Mouse (Mus musculus) CH12.LX (cell line): ENCODE measurements around the gene Mansc4. TPM values are rescaled to one million over a fixed set of nuclear protein-coding genes. Genes with fewer than 3 reads are reported as not detected.

Experiments used
- DNase-seq: peaks from one replicate; pipeline ENCODE4 v3.0.0-alpha.2; 2013; ENCODE audit errors: extremely low read depth
- H3K27ac ChIP-seq: 2 replicates; pipeline ENCODE4 v1.5.1; 2012; ENCODE audit warnings: low read depth, mild to moderate bottlenecking, control low read depth, moderate library complexity; ENCODE audit not compliant: insufficient read depth
- H3K27me3 ChIP-seq: replicated peaks from 2 replicates; pipeline ENCODE3; 2012; ENCODE audit warnings: inconsistent platforms
- H3K36me3 ChIP-seq, 2 experiments: replicated peaks in 1 of 2; 2 replicates each; pipeline versions ENCODE3 to v1.6.1; 2012; ENCODE audit warnings: inconsistent platforms in 1 of 2, low read length in 1 of 2, mild to moderate bottlenecking in 1 of 2, mixed read lengths in 1 of 2, moderate library complexity in 1 of 2; ENCODE audit not compliant: control insufficient read depth in 1 of 2, insufficient read depth in 1 of 2
- H3K4me1 ChIP-seq, 2 experiments: 2 replicates each; pipeline ENCODE4 v1.6.1; 2012; ENCODE audit warnings: inconsistent platforms in 1 of 2, moderate library complexity in 1 of 2; ENCODE audit not compliant: insufficient read depth in 2 of 2, control insufficient read depth in 1 of 2
- H3K4me2 ChIP-seq: 2 replicates; pipeline ENCODE4 v1.6.1; 2012; ENCODE audit warnings: low read depth, mild to moderate bottlenecking, control low read depth; ENCODE audit not compliant: poor library complexity, insufficient read depth, severe bottlenecking
- H3K4me3 ChIP-seq, 3 experiments: fragments of 150-350 bp in 1 of 3; sonication (generic) in 1 of 3; replicated peaks in 1 of 3; 2 replicates each; pipeline versions ENCODE3 to v1.5.1; 2011 to 2012; ENCODE audit warnings: low read depth in 2 of 3, low read length in 2 of 3, mild to moderate bottlenecking in 2 of 3, moderate library complexity in 2 of 3, control low read depth in 1 of 3, improper control_type of control experiment in 1 of 3, inconsistent platforms in 1 of 3, mixed read lengths in 1 of 3; ENCODE audit not compliant: poor library complexity in 1 of 3
- H3K79me2 ChIP-seq: replicated peaks from 2 replicates; pipeline ENCODE4 v1.6.1; 2012; ENCODE audit warnings: mild to moderate bottlenecking, moderate library complexity; ENCODE audit not compliant: control insufficient read depth, poor library complexity, insufficient read depth, severe bottlenecking; ENCODE audit errors: extremely low read depth
- H3K9ac ChIP-seq: 2 replicates; pipeline ENCODE4 v1.6.1; 2012; ENCODE audit warnings: low read depth, mild to moderate bottlenecking, control low read depth, moderate library complexity; ENCODE audit not compliant: insufficient read depth
- H3K9me3 ChIP-seq: replicated peaks from 2 replicates; pipeline ENCODE3; 2012; ENCODE audit warnings: low read length, inconsistent platforms, mixed read lengths
- BHLHE40 ChIP-seq: IDR thresholded peaks from 2 replicates; pipeline ENCODE4 v1.6.1; 2011; ENCODE audit warnings: mild to moderate bottlenecking, low read depth, low read length, improper control_type of control experiment
- CHD2 ChIP-seq: IDR thresholded peaks from 2 replicates; pipeline ENCODE4 v1.6.1; 2011; ENCODE audit warnings: low read length, improper control_type of control experiment
- CTCF ChIP-seq, 2 experiments: IDR thresholded peaks in 1 of 2; conservative IDR thresholded peaks in 1 of 2; 2 replicates each; pipeline ENCODE4 v1.5.1; 2011 to 2012; ENCODE audit warnings: low read depth in 2 of 2, low read length in 2 of 2, improper control_type of control experiment in 1 of 2, inconsistent platforms in 1 of 2, mild to moderate bottlenecking in 1 of 2, moderate library complexity in 1 of 2
- E2F4 ChIP-seq: IDR thresholded peaks from 2 replicates; pipeline ENCODE4 v1.6.1; 2011; ENCODE audit warnings: low read depth, low read length, improper control_type of control experiment; ENCODE audit not compliant: insufficient replicate concordance
- ELF1 ChIP-seq: IDR thresholded peaks from 2 replicates; pipeline ENCODE4 v1.6.1; 2014; ENCODE audit warnings: low read depth, mild to moderate bottlenecking, inconsistent platforms, low read length, improper control_type of control experiment
- ETS1 ChIP-seq: conservative IDR thresholded peaks from 2 replicates; pipeline ENCODE4 v1.6.1; 2012; ENCODE audit warnings: low read depth, mild to moderate bottlenecking, inconsistent platforms, low read length, improper control_type of control experiment, moderate library complexity
- GABPA ChIP-seq: IDR thresholded peaks from 2 replicates; pipeline ENCODE4 v1.6.1; 2012; ENCODE audit warnings: low read depth, low read length, improper control_type of control experiment, inconsistent platforms; ENCODE audit not compliant: insufficient replicate concordance
- HCFC1 ChIP-seq: IDR thresholded peaks from 2 replicates; pipeline ENCODE4 v1.6.1; 2012; ENCODE audit warnings: low read depth, mild to moderate bottlenecking, inconsistent platforms, low read length, improper control_type of control experiment
- IRF4 ChIP-seq: IDR thresholded peaks from 2 replicates; pipeline ENCODE4 v1.6.1; 2014; ENCODE audit warnings: low read depth, mild to moderate bottlenecking, inconsistent platforms, low read length, improper control_type of control experiment
- JUN ChIP-seq: IDR thresholded peaks from 2 replicates; pipeline ENCODE4 v1.6.1; 2011; ENCODE audit warnings: low read depth, mild to moderate bottlenecking, low read length, improper control_type of control experiment, moderate library complexity; ENCODE audit not compliant: insufficient read depth
- JUND ChIP-seq: conservative IDR thresholded peaks from 2 replicates; pipeline ENCODE4 v1.6.1; 2011; ENCODE audit warnings: low read depth, low read length, improper control_type of control experiment
- KAT2A ChIP-seq: IDR thresholded peaks from 2 replicates; pipeline ENCODE4 v1.6.1; 2012; ENCODE audit warnings: low read length, improper control_type of control experiment, inconsistent platforms; ENCODE audit not compliant: insufficient replicate concordance
- MAX ChIP-seq: IDR thresholded peaks from 2 replicates; pipeline ENCODE4 v1.6.1; 2011; ENCODE audit warnings: low read length, improper control_type of control experiment
- MAZ ChIP-seq: IDR thresholded peaks from 2 replicates; pipeline ENCODE4 v1.6.1; 2012; ENCODE audit warnings: low read depth, mild to moderate bottlenecking, inconsistent platforms, low read length, improper control_type of control experiment, moderate library complexity
- MEF2A ChIP-seq: IDR thresholded peaks from 2 replicates; pipeline ENCODE4 v1.6.1; 2014; ENCODE audit warnings: low read depth, mild to moderate bottlenecking, inconsistent platforms, low read length, improper control_type of control experiment, borderline replicate concordance
- MXI1 ChIP-seq: IDR thresholded peaks from 2 replicates; pipeline ENCODE4 v1.6.1; 2011; ENCODE audit warnings: mild to moderate bottlenecking, low read depth, low read length, improper control_type of control experiment
- NELFE ChIP-seq: IDR thresholded peaks from 2 replicates; pipeline ENCODE4 v1.6.1; 2011; ENCODE audit warnings: low read depth, low read length, improper control_type of control experiment
- NRF1 ChIP-seq: IDR thresholded peaks from 2 replicates; pipeline ENCODE4 v1.6.1; 2014; ENCODE audit warnings: low read depth, mild to moderate bottlenecking, inconsistent platforms, low read length, improper control_type of control experiment, moderate library complexity
- PAX5 ChIP-seq: IDR thresholded peaks from 2 replicates; pipeline ENCODE4 v1.6.1; 2012; ENCODE audit warnings: low read length, inconsistent platforms, mixed read lengths
- POLR2A ChIP-seq: IDR thresholded peaks from 2 replicates; pipeline ENCODE4 v1.6.1; 2011; ENCODE audit warnings: low read depth, mild to moderate bottlenecking, improper control_type of control experiment, low read length
- RCOR1 ChIP-seq: conservative IDR thresholded peaks from 2 replicates; pipeline ENCODE4 v1.6.1; 2012; ENCODE audit warnings: low read depth, mild to moderate bottlenecking, inconsistent platforms, low read length, improper control_type of control experiment
- SIN3A ChIP-seq: IDR thresholded peaks from 2 replicates; pipeline ENCODE4 v1.6.1; 2012; ENCODE audit warnings: low read length, improper control_type of control experiment, inconsistent platforms
- SMC3 ChIP-seq: IDR thresholded peaks from 2 replicates; pipeline ENCODE4 v1.6.1; 2011; ENCODE audit warnings: low read depth, low read length, improper control_type of control experiment
- TBP ChIP-seq: conservative IDR thresholded peaks from 2 replicates; pipeline ENCODE4 v1.6.1; 2011; ENCODE audit warnings: low read depth, low read length, improper control_type of control experiment
- USF1 ChIP-seq: IDR thresholded peaks from 2 replicates; pipeline ENCODE4 v1.6.1; 2014; ENCODE audit warnings: low read depth, mild to moderate bottlenecking, inconsistent platforms, low read length, improper control_type of control experiment
- USF2 ChIP-seq: conservative IDR thresholded peaks from 2 replicates; pipeline ENCODE4 v1.6.1; 2011; ENCODE audit warnings: low read depth, low read length, improper control_type of control experiment
- ZC3H11A ChIP-seq: IDR thresholded peaks from 2 replicates; pipeline ENCODE4 v1.6.1; 2012; ENCODE audit warnings: low read depth, mild to moderate bottlenecking, inconsistent platforms, low read length, improper control_type of control experiment
- ZMIZ1 ChIP-seq: IDR thresholded peaks from 2 replicates; pipeline ENCODE4 v1.6.1; 2012; ENCODE audit warnings: low read depth, mild to moderate bottlenecking, inconsistent platforms, low read length, improper control_type of control experiment
- ZNF384 ChIP-seq: IDR thresholded peaks from 2 replicates; pipeline ENCODE4 v1.6.1; 2012; ENCODE audit warnings: low read depth, low read length, improper control_type of control experiment, inconsistent platforms
- dilution Hi-C: fragments of 300-500 bp; cut with MboI; formaldehyde crosslinking; loops from 2 replicates; pipeline ENCODE4 v1.14.3; 2020; ENCODE audit warnings: low sequenced_read_pairs; ENCODE audit not compliant: extremely low pct_unique_long_range_greater_than_20kb, extremely low pct_ligation_motif_present
- in situ Hi-C: fragments of 300-500 bp; cut with MboI; formaldehyde crosslinking; loops from 3 replicates; pipeline ENCODE4 v1.14.3; 2019; ENCODE audit warnings: low sequenced_read_pairs, low pct_ligation_motif_present, low pct_unique_long_range_greater_than_20kb, mixed read lengths
- polyA plus RNA-seq: library from polyadenylated mRNA; unstranded; fragments of >175 nt; gene quantifications from 2 replicates; pipeline ENCODE4 v1.2.1, GENCODE M21; 2012; ENCODE audit warnings: low read depth; ENCODE audit not compliant: insufficient read length
- total RNA-seq, 2 experiments: library from RNA; depleted of rRNA; stranded (reverse); fragments of 300-350 nt in 1 of 2; fragments of >200 nt in 1 of 2; gene quantifications; 2 replicates each; pipeline ENCODE4 v1.2.3; 2012 to 2014

Gene Mansc4
- total and polyA plus RNA-seq, 3 experiments: 0.20 TPM; not detected in 2

DNA sequence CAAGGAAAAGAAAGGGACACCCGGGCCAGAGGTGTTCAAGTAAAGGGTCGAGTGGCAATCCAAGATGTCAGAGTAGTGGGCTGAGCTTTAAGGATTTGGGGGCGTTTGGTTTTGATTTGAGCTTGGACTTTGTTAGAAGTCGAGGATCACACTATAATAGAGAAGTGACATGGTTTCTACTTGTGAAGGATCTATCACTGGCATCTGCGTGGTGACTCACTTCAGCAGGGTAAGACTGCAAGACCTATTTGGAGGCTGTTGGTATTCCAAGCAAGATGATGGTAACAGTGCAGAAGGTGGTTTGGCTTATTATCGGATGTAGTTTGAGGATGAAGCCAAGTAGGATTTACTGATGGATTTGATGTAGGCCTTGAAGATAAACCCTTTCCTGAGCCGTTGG, 43.2 kb downstream of the Mansc4 start:
- peak overlapping the region; percentile 62 for H3K9ac ChIP-seq
- dilution Hi-C loops (no loop called here), in situ Hi-C loops (no loop called here)
- no peak overlapping the region for H3K27ac ChIP-seq
- H3K4me3 ChIP-seq: peak overlapping the region; percentile 86 to 97 (median 97)
- peak; percentile 17 for DNase-seq
- H3K9me3 ChIP-seq: peaks cover 2% of the 10 kb centered on the region
- H3K36me3 ChIP-seq: peaks cover 26 to 37% of the 10 kb centered on the region in 2 experiments
- H3K4me1 ChIP-seq: peaks cover 9 to 20% of the 10 kb centered on the region in 2 experiments
- peak overlapping the region; percentile 88 for H3K4me2 ChIP-seq
- no peak for TF ChIP-seq ZMIZ1
- TF ChIP-seq IRF4: no peak
- no peak for TF ChIP-seq JUND
- no peak for TF ChIP-seq GABPA
- TF ChIP-seq KAT2A: no peak
- no peak for TF ChIP-seq JUN
- TF ChIP-seq SMC3: no peak
- no peak for TF ChIP-seq CHD2
- TF ChIP-seq MAX: no peak
- TF ChIP-seq NELFE: no peak
- H3K79me2 ChIP-seq: peaks cover 28% of the 10 kb centered on the region
- H3K27me3 ChIP-seq: no peaks in the 10 kb centered on the region

DNA sequence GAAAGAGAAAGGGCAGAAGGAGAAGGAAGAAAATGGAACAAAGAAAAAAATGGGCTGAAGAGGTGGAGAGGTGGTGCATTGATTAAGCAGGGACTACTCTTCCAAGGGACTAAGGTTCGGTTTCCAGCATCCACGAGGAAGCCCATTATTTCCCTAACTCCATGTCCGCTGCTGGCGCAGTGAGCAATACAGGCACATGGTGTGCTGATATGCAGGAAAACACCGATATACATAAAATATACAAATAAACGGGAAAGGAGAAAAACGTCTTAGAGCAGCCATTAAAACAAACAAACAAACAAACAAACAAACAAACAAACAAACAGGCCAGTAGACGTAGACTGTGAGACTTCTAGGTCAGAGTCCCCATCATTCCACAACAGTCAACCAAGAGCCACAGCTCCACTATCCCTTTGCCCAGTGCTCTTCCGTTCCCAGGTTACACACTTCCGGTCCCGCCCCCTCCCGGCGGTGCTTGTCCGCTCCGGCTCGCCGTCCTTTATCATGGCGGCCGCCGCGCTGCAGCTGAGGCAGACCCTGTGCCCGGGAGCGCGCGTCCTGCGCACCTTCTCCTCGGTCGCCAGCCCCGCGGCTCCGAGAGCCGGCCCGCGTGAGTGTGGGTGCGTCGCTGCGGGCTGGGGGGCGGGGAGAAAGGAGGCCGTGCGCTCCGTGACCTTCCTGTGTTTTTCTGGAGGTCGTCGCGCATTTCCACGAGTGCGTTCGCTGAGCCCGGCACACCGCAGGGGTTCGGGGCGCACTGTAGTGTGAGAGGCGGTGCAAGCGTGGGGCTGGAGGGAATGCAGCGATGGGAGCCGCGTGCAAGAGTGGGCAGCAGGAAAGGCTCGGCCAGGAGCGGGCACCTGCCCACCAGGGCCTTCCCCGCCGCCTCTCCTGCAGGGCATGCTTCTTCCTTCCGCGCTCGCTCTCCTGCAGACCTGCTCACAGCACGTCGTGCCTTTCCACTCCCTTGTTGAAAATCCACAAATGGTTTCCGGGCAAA, 44.2 kb downstream of the Mansc4 start, which contains the start of gene Mrps35:
Gene Mrps35, plus strand, starts transcription at position 474 of the 1,000 bp plus-strand sequence.
- H3K27me3 ChIP-seq: no peaks in the 10 kb centered on the region
- H3K4me2 ChIP-seq: peak within 1 kb of the TSS; percentile 91
- peak within 1 kb of the TSS; percentile 1; the same call in 1 of the 2 replicates for H3K27ac ChIP-seq
- dilution Hi-C loops (no loop called here), in situ Hi-C loops (no loop called here)
- H3K4me3 ChIP-seq: peak within 1 kb of the TSS; percentile 86 to 97 (median 97)
- H3K9ac ChIP-seq: peak within 1 kb of the TSS; percentile 80
- peaks cover 28% of the 10 kb centered on the region for H3K79me2 ChIP-seq
- peaks cover 2% of the 10 kb centered on the region for H3K9me3 ChIP-seq
- peak; percentile 91 for DNase-seq
- peaks cover 18 to 26% of the 10 kb centered on the region in 2 experiments for H3K36me3 ChIP-seq
- H3K4me1 ChIP-seq: peaks cover 9 to 20% of the 10 kb centered on the region in 2 experiments
- TF ChIP-seq SMC3 (no peak; the same call in 1 of the 2 replicates), ZC3H11A (no peak), ELF1 (peak; percentile 88), MAZ (0 out of 2 replicates have a peak, but pooled peaks have one; percentile 57), E2F4 (no peak), CHD2 (no peak), SIN3A (peak; percentile 62), RCOR1 (no peak; the same call in 1 of the 2 replicates), NRF1 (peak; percentile 64), KAT2A (peak; percentile 77; the same call in 1 of the 2 replicates), ZMIZ1 (peak; percentile 73; the same call in 1 of the 2 replicates), BHLHE40 (no peak), TBP (peak; percentile 87), ZNF384 (no peak), ETS1 (no peak), USF2 (no peak), MEF2A (peak; percentile 77), GABPA (no peak), USF1 (no peak), JUND (no peak; the same call in 1 of the 2 replicates), IRF4 (peak; percentile 58; the same call in 1 of the 2 replicates), HCFC1 (peak; percentile 86), POLR2A (peak; percentile 93), PAX5 (no peak), NELFE (peak; percentile 90), CTCF (conservative IDR thresholded peaks at IDR 0.05 in 1 of 2, IDR thresholded peaks at IDR 0.05 in 1 of 2; ENCODE audit: low read depth in 2 of 2, low read length in 2 of 2) (no peak), MXI1 (peak; percentile 41; the same call in 1 of the 2 replicates)
